Mouse (Mus musculus): ENCODE data around the gene Kcnh2. TPM values are rescaled to one million over a fixed set of nuclear protein-coding genes. Genes with fewer than 3 reads are reported as not detected.

Gene Kcnh2
- total and polyA plus RNA-seq, 3 experiments, result 1.8 to 6.8 TPM; not detected in 1

DNA sequence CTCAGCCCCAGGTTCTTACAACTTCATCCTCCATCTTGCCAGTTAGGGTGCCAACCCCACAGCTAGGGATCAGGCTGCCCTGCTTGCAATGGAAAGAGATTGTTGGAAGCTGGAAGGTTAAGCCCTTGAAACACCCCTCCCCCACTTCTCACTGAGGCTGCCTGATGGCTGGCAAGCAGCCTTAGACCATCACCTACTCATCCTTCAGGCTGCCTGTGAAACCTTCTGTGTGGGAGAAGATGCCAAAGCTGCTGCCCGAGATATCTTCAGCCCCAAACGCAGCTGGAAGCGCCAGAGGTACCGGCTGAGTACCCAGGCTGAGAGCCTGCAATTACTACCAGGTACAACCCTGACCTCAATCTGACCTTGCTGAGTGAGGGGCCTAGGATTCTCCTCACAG lies 28.1 kb upstream of the Kcnh2 start:
- H3K27me3 ChIP-seq (ENCODE audit: control insufficient read depth in 1 of 2, insufficient read depth in 2 of 2, low read length in 2 of 2), result no peaks in the 10 kb centered on the region
- peaks cover 0 to 43% of the 10 kb centered on the region in 2 experiments; a peak in 2 of 4 replicates for H3K36me3 ChIP-seq (ENCODE audit: control insufficient read depth in 1 of 2, insufficient read depth in 2 of 2, low read length in 2 of 2)
- H3K79me2 ChIP-seq (ENCODE audit: control insufficient read depth, insufficient read depth, low read length, poor library complexity), result no peaks in the 10 kb centered on the region; the same call in 1 of the 2 replicates
- H3K4me3 ChIP-seq (ENCODE audit: control insufficient read depth in 1 of 2, insufficient read depth in 1 of 2, low read depth in 2 of 2, low read length in 2 of 2), result peak overlapping the region; percentile 2 to 7; a peak in 1 of 4 replicates
- TF ChIP-seq POLR2AphosphoS2 (IDR thresholded peaks at IDR 0.05; ENCODE audit: low read length) (no peak), EP300 (IDR thresholded peaks at IDR 0.05; ENCODE audit: low read depth in 1 of 2, low read length in 2 of 2) (peak; percentile 21 to 50; a peak in 3 of 4 replicates), TAL1 (IDR thresholded peaks at IDR 0.05; ENCODE audit: low read length) (0 out of 2 replicates have a peak, but pooled peaks have one; percentile 15), TBP (IDR thresholded peaks at IDR 0.05; ENCODE audit: low read depth, low read length) (0 out of 2 replicates have a peak, but pooled peaks have one; percentile 25), ZNF384 (IDR thresholded peaks at IDR 0.05; ENCODE audit: low read depth, low read length) (no peak), RCOR1 (IDR thresholded peaks at IDR 0.05; ENCODE audit: low read depth, low read length) (0 out of 2 replicates have a peak, but pooled peaks have one; percentile 18), UBTF (IDR thresholded peaks at IDR 0.05; ENCODE audit: borderline replicate concordance, insufficient read depth, low read depth, low read length) (no peak)
- peak overlapping the region; percentile 77 for H3K27ac ChIP-seq (ENCODE audit: control insufficient read depth, low read depth, low read length)
- H3K9ac ChIP-seq (ENCODE audit: control insufficient read depth, low read depth, low read length, poor library complexity, severe bottlenecking), result peak overlapping the region; percentile 26
- DNase-seq (ENCODE audit: low read depth, low spot score), result peak; percentile 62
- H3K9me3 ChIP-seq (replicated peaks; ENCODE audit: insufficient read depth, low read length), result no peaks in the 10 kb centered on the region
- peaks cover 22 to 66% of the 10 kb centered on the region in 2 experiments for H3K4me1 ChIP-seq (ENCODE audit: control insufficient read depth in 1 of 2, insufficient read depth in 2 of 2, low read length in 2 of 2)

DNA sequence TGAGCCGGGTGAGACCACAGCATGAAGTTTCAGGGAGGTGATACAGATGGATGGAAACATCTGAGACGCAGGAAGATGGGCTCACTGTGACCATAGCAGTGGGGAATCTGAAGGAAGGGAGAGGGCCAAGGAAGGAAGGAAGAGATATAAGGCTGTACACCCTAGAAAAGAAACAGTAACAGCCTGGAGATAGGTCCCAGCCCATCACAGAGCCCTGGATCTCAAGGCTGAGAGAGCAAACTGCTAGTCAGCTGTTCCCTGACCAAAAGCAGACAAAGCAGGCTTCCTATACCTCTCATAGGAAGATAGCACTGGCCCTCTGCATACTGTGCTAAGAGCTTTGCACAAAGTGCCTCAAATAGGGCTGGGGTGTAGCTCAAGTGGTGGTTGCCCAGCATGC lies 27.3 kb upstream of the Kcnh2 start:
- Histone ChIP-seq H3K9me3 (replicated peaks; ENCODE audit: insufficient read depth, low read length) (no peaks in the 10 kb centered on the region), H3K36me3 (ENCODE audit: control insufficient read depth in 1 of 2, insufficient read depth in 2 of 2, low read length in 2 of 2) (peaks cover 0 to 43% of the 10 kb centered on the region in 2 experiments; a peak in 2 of 4 replicates), H3K4me3 (ENCODE audit: control insufficient read depth in 1 of 2, insufficient read depth in 1 of 2, low read depth in 2 of 2, low read length in 2 of 2) (no peak overlapping the region), H3K27ac (ENCODE audit: control insufficient read depth, low read depth, low read length) (peak overlapping the region; percentile 77), H3K79me2 (ENCODE audit: control insufficient read depth, insufficient read depth, low read length, poor library complexity) (no peaks in the 10 kb centered on the region; the same call in 1 of the 2 replicates), H3K4me1 (ENCODE audit: control insufficient read depth in 1 of 2, insufficient read depth in 2 of 2, low read length in 2 of 2) (peaks cover 24 to 63% of the 10 kb centered on the region in 2 experiments), H3K27me3 (ENCODE audit: control insufficient read depth in 1 of 2, insufficient read depth in 2 of 2, low read length in 2 of 2) (no peaks in the 10 kb centered on the region), H3K9ac (ENCODE audit: control insufficient read depth, low read depth, low read length, poor library complexity, severe bottlenecking) (peak overlapping the region; percentile 34)
- peak; percentile 76 for DNase-seq (ENCODE audit: low read depth, low spot score)
- TF ChIP-seq POLR2AphosphoS5 (IDR thresholded peaks at IDR 0.05; ENCODE audit: borderline replicate concordance, low read depth, low read length), result no peak
- no peak for TF ChIP-seq BHLHE40 (IDR thresholded peaks at IDR 0.05; ENCODE audit: borderline replicate concordance, low read depth, low read length)
- no peak for TF ChIP-seq KAT2A (conservative IDR thresholded peaks at IDR 0.05; ENCODE audit: low read depth, low read length)
- no peak for TF ChIP-seq MXI1 (IDR thresholded peaks at IDR 0.05; ENCODE audit: low read depth, low read length)
- TF ChIP-seq USF1 (IDR thresholded peaks at IDR 0.05; ENCODE audit: low read depth, low read length), result no peak
- TF ChIP-seq POLR2AphosphoS2 (IDR thresholded peaks at IDR 0.05; ENCODE audit: low read length), result no peak
- no peak for TF ChIP-seq E2F4 (IDR thresholded peaks at IDR 0.05; ENCODE audit: borderline replicate concordance, low read depth, low read length)
- peak; percentile 55; the same call in 1 of the 2 replicates for TF ChIP-seq SIN3A (IDR thresholded peaks at IDR 0.05; ENCODE audit: low read length)
- TF ChIP-seq NRF1 (IDR thresholded peaks at IDR 0.05; ENCODE audit: insufficient read depth, low read depth, low read length, poor library complexity, severe bottlenecking), result no peak
- TF ChIP-seq ETS1 (IDR thresholded peaks at IDR 0.05; ENCODE audit: low read depth, low read length), result peak; percentile 53; the same call in 1 of the 2 replicates
- TF ChIP-seq UBTF (IDR thresholded peaks at IDR 0.05; ENCODE audit: borderline replicate concordance, insufficient read depth, low read depth, low read length), result no peak
- TF ChIP-seq MEF2A (IDR thresholded peaks at IDR 0.05; ENCODE audit: extremely low read depth, insufficient replicate concordance, low read depth, low read length, poor library complexity, severe bottlenecking), result no peak
- peak; percentile 60 for TF ChIP-seq TBP (IDR thresholded peaks at IDR 0.05; ENCODE audit: low read depth, low read length)
- no peak for TF ChIP-seq MAZ (IDR thresholded peaks at IDR 0.05; ENCODE audit: low read depth, low read length)
- no peak for TF ChIP-seq ZNF384 (IDR thresholded peaks at IDR 0.05; ENCODE audit: low read depth, low read length)
- TF ChIP-seq TAL1 (IDR thresholded peaks at IDR 0.05; ENCODE audit: low read length), result peak; percentile 43; the same call in 1 of the 2 replicates
- TF ChIP-seq SMC3 (IDR thresholded peaks at IDR 0.05; ENCODE audit: low read depth, low read length), result no peak
- no peak for TF ChIP-seq CHD2 (IDR thresholded peaks at IDR 0.05; ENCODE audit: low read length)
- peak; percentile 83 for TF ChIP-seq GATA1 (IDR thresholded peaks at IDR 0.05; ENCODE audit: low read depth, low read length)
- no peak for TF ChIP-seq MAFK (IDR thresholded peaks at IDR 0.05; ENCODE audit: borderline replicate concordance, low read depth, low read length)
- no peak for TF ChIP-seq GABPA (IDR thresholded peaks at IDR 0.05; ENCODE audit: low read depth, low read length)
- TF ChIP-seq ZKSCAN1 (IDR thresholded peaks at IDR 0.05; ENCODE audit: low read depth, low read length), result no peak
- TF ChIP-seq CHD1 (IDR thresholded peaks at IDR 0.05; ENCODE audit: low read depth, low read length), result no peak
- TF ChIP-seq JUND (IDR thresholded peaks at IDR 0.05; ENCODE audit: low read depth, low read length), result no peak
- TF ChIP-seq USF2 (IDR thresholded peaks at IDR 0.05; ENCODE audit: borderline replicate concordance in 1 of 2, insufficient read depth in 1 of 2, low read depth in 1 of 2, low read length in 2 of 2), result no peak
- peak; percentile 78 to 82; a peak in 3 of 4 replicates for TF ChIP-seq EP300 (IDR thresholded peaks at IDR 0.05; ENCODE audit: low read depth in 1 of 2, low read length in 2 of 2)
- 0 out of 2 replicates have a peak, but pooled peaks have one; percentile 38 for TF ChIP-seq NELFE (IDR thresholded peaks at IDR 0.05; ENCODE audit: low read depth, low read length)
- TF ChIP-seq RAD21 (IDR thresholded peaks at IDR 0.05; ENCODE audit: low read depth, low read length), result no peak
